In the genomic region with DNA sequence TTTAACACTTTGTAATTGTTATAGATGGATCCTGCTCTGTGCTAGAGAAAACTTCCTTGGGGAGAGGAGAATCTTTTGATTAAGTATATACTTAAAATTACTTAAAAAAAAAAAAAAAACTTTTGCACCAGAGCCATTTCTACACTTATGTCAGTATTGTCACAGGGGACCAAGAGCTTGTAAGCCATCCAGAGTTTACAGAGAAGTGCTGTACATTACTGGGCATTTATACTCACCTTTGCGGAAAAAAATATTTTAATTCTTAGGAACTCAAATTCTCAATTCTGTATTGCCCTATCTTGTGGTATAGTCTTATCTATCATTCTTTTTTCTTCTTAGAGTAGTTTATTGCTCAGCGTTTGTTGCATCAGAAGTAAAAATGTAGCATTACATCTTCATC, we compare ENCODE assay signal across 8 mouse cellular contexts. TPM values are rescaled to one million over a fixed set of nuclear protein-coding genes. Genes with fewer than 3 reads are reported as not detected.
DNase-seq lines count a peak whose midpoint lies in the region; ATAC-seq and TF ChIP-seq lines count a peak whose summit lies in the region.

No protein-coding gene starts in this region.

- no peak for ATAC-seq in heart, embryonic 14.5 days (ENCODE audit: insufficient number of reproducible peaks, insufficient read depth, low FRiP score, low read depth)
- no peak for ATAC-seq in hindbrain, embryonic 13.5 days (ENCODE audit: low FRiP score)
- ATAC-seq in frontal cortex, adult (ENCODE audit: low TSS enrichment): no peak
- no peak for ATAC-seq in megakaryocyte-erythroid progenitor cell, adult 5-6 weeks (replicated peaks; ENCODE audit: low FRiP score, low TSS enrichment, poor library complexity, severe bottlenecking)

- no peak overlapping the region for H3K27ac ChIP-seq in heart, embryonic 14.5 days (replicated peaks in 1 of 2; ENCODE audit: control insufficient read depth in 1 of 2, insufficient read depth in 1 of 2, low read depth in 2 of 2, low read length in 2 of 2)
- peak overlapping the region; percentile 94 for H3K27ac ChIP-seq in MEL (ENCODE audit: control insufficient read depth, low read depth, low read length)
- no peak overlapping the region for H3K27ac ChIP-seq in hindbrain, embryonic 13.5 days
- H3K27ac ChIP-seq in midbrain, embryonic 10.5 days (replicated peaks): no peak overlapping the region; the same call in 1 of the 2 replicates

- no peaks in the 10 kb centered on the region; a peak in 1 of 4 replicates for H3K4me1 ChIP-seq in heart, embryonic 14.5 days (ENCODE audit: control insufficient read depth in 2 of 2, insufficient read depth in 2 of 2, low read length in 2 of 2)
- peaks cover 0 to 2% of the 10 kb centered on the region in 2 experiments; a peak in 1 of 4 replicates for H3K4me1 ChIP-seq in MEL (ENCODE audit: control insufficient read depth in 1 of 2, insufficient read depth in 2 of 2, low read length in 2 of 2)
- H3K4me1 ChIP-seq in hindbrain, embryonic 13.5 days (replicated peaks): peaks cover 8% of the 10 kb centered on the region
- H3K4me1 ChIP-seq in midbrain, embryonic 10.5 days: peaks cover 10% of the 10 kb centered on the region

- H3K79me2 ChIP-seq in MEL (ENCODE audit: control insufficient read depth, insufficient read depth, low read length, poor library complexity): peaks cover 18% of the 10 kb centered on the region

- TF ChIP-seq POLR2A in MEL (IDR thresholded peaks at IDR 0.05; ENCODE audit: control insufficient read depth in 1 of 2, insufficient read depth in 1 of 2, low read depth in 1 of 2, low read length in 2 of 2, poor library complexity in 1 of 2): no peak

- 82% methylated on average over 2 of the region's 2 CpGs for WGBS in heart, embryonic 14.5 days
- WGBS in hindbrain, embryonic 13.5 days: 79% methylated on average over 2 of the region's 2 CpGs
- 80% methylated on average over 2 of the region's 2 CpGs for WGBS in midbrain, embryonic 10.5 days

- TF ChIP-seq EP300 in MEL (IDR thresholded peaks at IDR 0.05; ENCODE audit: low read depth in 1 of 2, low read length in 2 of 2): no peak

- no peaks in the 10 kb centered on the region for H3K27me3 ChIP-seq in heart, embryonic 14.5 days (ENCODE audit: control insufficient read depth, insufficient read depth, low read length)
- no peaks in the 10 kb centered on the region for H3K27me3 ChIP-seq in MEL (ENCODE audit: control insufficient read depth in 1 of 2, insufficient read depth in 2 of 2, low read length in 2 of 2)
- peaks cover 8% of the 10 kb centered on the region; the same call in 1 of the 2 replicates for H3K27me3 ChIP-seq in hindbrain, embryonic 13.5 days
- H3K27me3 ChIP-seq in midbrain, embryonic 10.5 days (ENCODE audit: low read depth, poor library complexity, severe bottlenecking): peaks cover 6% of the 10 kb centered on the region

- no peaks in the 10 kb centered on the region for H3K36me3 ChIP-seq in heart, embryonic 14.5 days (ENCODE audit: control insufficient read depth, insufficient read depth, low read length)
- peaks cover 0 to 6% of the 10 kb centered on the region in 2 experiments; a peak in 2 of 4 replicates for H3K36me3 ChIP-seq in MEL (ENCODE audit: control insufficient read depth in 1 of 2, insufficient read depth in 2 of 2, low read length in 2 of 2)
- no peaks in the 10 kb centered on the region for H3K36me3 ChIP-seq in hindbrain, embryonic 13.5 days
- no peaks in the 10 kb centered on the region for H3K36me3 ChIP-seq in midbrain, embryonic 10.5 days

- H3K9me3 ChIP-seq in heart, embryonic 14.5 days (ENCODE audit: control insufficient read depth, low read length): no peaks in the 10 kb centered on the region
- no peaks in the 10 kb centered on the region for H3K9me3 ChIP-seq in MEL (replicated peaks; ENCODE audit: insufficient read depth, low read length)
- H3K9me3 ChIP-seq in hindbrain, embryonic 13.5 days: no peaks in the 10 kb centered on the region
- H3K9me3 ChIP-seq in midbrain, embryonic 10.5 days (replicated peaks): no peaks in the 10 kb centered on the region

- H3K4me2 ChIP-seq in heart, embryonic 14.5 days (ENCODE audit: low read length): peak overlapping the region; percentile 78
- peak overlapping the region; percentile 71 for H3K4me2 ChIP-seq in hindbrain, embryonic 13.5 days

- H3K9ac ChIP-seq in heart, embryonic 14.5 days (ENCODE audit: low read length): peak overlapping the region; percentile 90
- peak overlapping the region; percentile 89 for H3K9ac ChIP-seq in MEL (ENCODE audit: control insufficient read depth, low read depth, low read length, poor library complexity, severe bottlenecking)
- H3K9ac ChIP-seq in hindbrain, embryonic 13.5 days: no peak overlapping the region

- no peak for TF ChIP-seq RAD21 in MEL (IDR thresholded peaks at IDR 0.05; ENCODE audit: low read depth, low read length)

- no peak for TF ChIP-seq CTCF in MEL (IDR thresholded peaks at IDR 0.05 in 2 of 3, conservative IDR thresholded peaks at IDR 0.05 in 1 of 3; ENCODE audit: control insufficient read depth in 1 of 3, insufficient read depth in 1 of 3, low read depth in 2 of 3, low read length in 3 of 3, poor library complexity in 1 of 3, severe bottlenecking in 1 of 3)

- H3K4me3 ChIP-seq in heart, embryonic 14.5 days (ENCODE audit: control insufficient read depth in 1 of 2, insufficient read depth in 1 of 2, low read depth in 1 of 2, low read length in 2 of 2): peak overlapping the region; percentile 81 to 99; a peak in 3 of 4 replicates
- peak overlapping the region; percentile 62 to 81 for H3K4me3 ChIP-seq in MEL (ENCODE audit: control insufficient read depth in 1 of 2, insufficient read depth in 1 of 2, low read depth in 2 of 2, low read length in 2 of 2)
- H3K4me3 ChIP-seq in hindbrain, embryonic 13.5 days: peak overlapping the region; percentile 87
- H3K4me3 ChIP-seq in midbrain, embryonic 10.5 days: peak overlapping the region; percentile 92

- no peak for DNase-seq in heart, postnatal 4 days
- no peak for DNase-seq in MEL (ENCODE audit: low read depth, low spot score)
- no peak for DNase-seq in midbrain, embryonic 10.5 days (ENCODE audit: low spot score)
- DNase-seq in right cerebral cortex, postnatal 4 days: no peak

TF ChIP-seq in MEL, 35 proteins besides CTCF, POLR2A, EP300 and RAD21:
- TF ChIP-seq MXI1 (IDR thresholded peaks at IDR 0.05; ENCODE audit: low read depth, low read length) (peak; percentile 49; the same call in 1 of the 2 replicates), CHD1 (IDR thresholded peaks at IDR 0.05; ENCODE audit: low read depth, low read length) (0 out of 2 replicates have a peak, but pooled peaks have one; percentile 59), GATA1 (IDR thresholded peaks at IDR 0.05; ENCODE audit: low read depth, low read length) (0 out of 2 replicates have a peak, but pooled peaks have one; percentile 31), JUND (IDR thresholded peaks at IDR 0.05; ENCODE audit: low read depth, low read length) (no peak), UBTF (IDR thresholded peaks at IDR 0.05; ENCODE audit: borderline replicate concordance, insufficient read depth, low read depth, low read length) (no peak), TBP (IDR thresholded peaks at IDR 0.05; ENCODE audit: low read depth, low read length) (no peak), ZNF384 (IDR thresholded peaks at IDR 0.05; ENCODE audit: low read depth, low read length) (peak; percentile 53), NELFE (IDR thresholded peaks at IDR 0.05; ENCODE audit: low read depth, low read length) (0 out of 2 replicates have a peak, but pooled peaks have one; percentile 28)

RNA-seq across cellular contexts. Expression of a gene that starts 1.0 kb away (rescaled TPM):
- 24.3 and 26.6 TPM in 2 replicates for polyA plus RNA-seq in heart, embryonic 14.5 days (2014; fragmentation: Nextera tagmentation; extraction: Ambion mirVana)
- total RNA-seq in heart, postnatal 4 days (2021): 10 to 100 TPM; 25.2 to 29.1 TPM
- 10.6 and 11.6 TPM in 2 replicates for total RNA-seq in MEL (2012; rRNA removed)
- polyA plus RNA-seq in MEL (2012; ENCODE audit: insufficient read depth in 1 of 2, insufficient read length in 2 of 2, low read depth in 1 of 2, low replicate concordance in 2 of 2, missing spikeins in 1 of 2): 10 to 100 TPM in 1 of 2 experiments, not detected in 1; 10.1 TPM
- polyA plus RNA-seq in hindbrain, embryonic 13.5 days (2015; fragmentation: Nextera tagmentation; extraction: Ambion mirVana): 57.5 and 59.1 TPM in 2 replicates
- 30.4 and 35.7 TPM in 2 replicates for polyA plus RNA-seq in midbrain, embryonic 10.5 days (2016; fragmentation: Nextera tagmentation; extraction: Ambion mirVana)
- total RNA-seq in megakaryocyte-erythroid progenitor cell, adult 5-6 weeks (2014; fragmentation: Nextera tagmentation): 17.4 and 28.8 TPM in 2 replicates
- 21.3 and 26.9 TPM in 2 replicates for total RNA-seq in megakaryocyte-erythroid progenitor cell, adult 5-6 weeks (2017)
